Mouse (Mus musculus): ENCODE results near the gene Sox13.
A peak's percentile ranks its signal among the peaks of the same experiment; 100 is the strongest.

The Sox13 gene

GRCm38 (mm10) chr1:133423543-133424480, at the start of gene Sox13:
Gene Sox13, minus strand, starts transcription at chr1:133424377.
- H3K36me3 ChIP-seq (ENCODE audit: insufficient read depth, low read length), result no peaks in the 10 kb centered on the region
- H3K27me3 ChIP-seq (ENCODE audit: insufficient read depth, low read length), result peaks cover 54% of the 10 kb centered on the region
- peaks cover 50% of the 10 kb centered on the region for H3K4me1 ChIP-seq (replicated peaks; ENCODE audit: low read depth, low read length)
- no peaks in the 10 kb centered on the region for H3K9me3 ChIP-seq (ENCODE audit: low read length)
- TF ChIP-seq NANOG (IDR thresholded peaks at IDR 0.05; ENCODE audit: borderline replicate concordance, low read length), result no peak
- no peak for TF ChIP-seq POU5F1 (IDR thresholded peaks at IDR 0.05; ENCODE audit: borderline replicate concordance, low read length)
- no peak for TF ChIP-seq CTCF (conservative IDR thresholded peaks at IDR 0.05; ENCODE audit: low read length)
- H3K4me3 ChIP-seq (replicated peaks; ENCODE audit: low read length), result peak within 1 kb of the TSS; percentile 88

- Histone ChIP-seq H3K36me3 (ENCODE audit: insufficient read depth, low read length) (no peaks in the 10 kb centered on the region), H3K4me3 (replicated peaks; ENCODE audit: low read length) (no peak overlapping the region), H3K4me1 (replicated peaks; ENCODE audit: low read depth, low read length) (peaks cover 19% of the 10 kb centered on the region), H3K9me3 (ENCODE audit: low read length) (peaks cover 7% of the 10 kb centered on the region; the same call in 1 of the 2 replicates), H3K27me3 (ENCODE audit: insufficient read depth, low read length) (peaks cover 7% of the 10 kb centered on the region)
- TF ChIP-seq POU5F1 (IDR thresholded peaks at IDR 0.05; ENCODE audit: borderline replicate concordance, low read length) (no peak), NANOG (IDR thresholded peaks at IDR 0.05; ENCODE audit: borderline replicate concordance, low read length) (no peak), CTCF (conservative IDR thresholded peaks at IDR 0.05; ENCODE audit: low read length) (no peak)
These were observed 47.4 kb upstream of the Sox13 start for GRCm38 (mm10) chr1:133471556-133471955.

- Histone ChIP-seq H3K9me3 (ENCODE audit: low read length) (peaks cover 2% of the 10 kb centered on the region; the same call in 1 of the 2 replicates), H3K4me1 (replicated peaks; ENCODE audit: low read depth, low read length) (peaks cover 21% of the 10 kb centered on the region), H3K4me3 (replicated peaks; ENCODE audit: low read length) (no peak overlapping the region), H3K36me3 (ENCODE audit: insufficient read depth, low read length) (no peaks in the 10 kb centered on the region), H3K27me3 (ENCODE audit: insufficient read depth, low read length) (peaks cover 7% of the 10 kb centered on the region)
- TF ChIP-seq NANOG (IDR thresholded peaks at IDR 0.05; ENCODE audit: borderline replicate concordance, low read length) (no peak), POU5F1 (IDR thresholded peaks at IDR 0.05; ENCODE audit: borderline replicate concordance, low read length) (no peak), CTCF (conservative IDR thresholded peaks at IDR 0.05; ENCODE audit: low read length) (no peak)
These were observed 46.9 kb upstream of the Sox13 start for GRCm38 (mm10) chr1:133471086-133471485.

GRCm38 (mm10) chr1:133470242-133471025, 46.3 kb upstream of the Sox13 start:
- no peak overlapping the region for H3K4me3 ChIP-seq (replicated peaks; ENCODE audit: low read length)
- no peak for TF ChIP-seq POU5F1 (IDR thresholded peaks at IDR 0.05; ENCODE audit: borderline replicate concordance, low read length)
- no peak for TF ChIP-seq NANOG (IDR thresholded peaks at IDR 0.05; ENCODE audit: borderline replicate concordance, low read length)
- TF ChIP-seq CTCF (conservative IDR thresholded peaks at IDR 0.05; ENCODE audit: low read length), result no peak
- no peaks in the 10 kb centered on the region for H3K9me3 ChIP-seq (ENCODE audit: low read length)
- H3K4me1 ChIP-seq (replicated peaks; ENCODE audit: low read depth, low read length), result peaks cover 25% of the 10 kb centered on the region
- no peaks in the 10 kb centered on the region for H3K36me3 ChIP-seq (ENCODE audit: insufficient read depth, low read length)
- peaks cover 7% of the 10 kb centered on the region for H3K27me3 ChIP-seq (ENCODE audit: insufficient read depth, low read length)

- peaks cover 14% of the 10 kb centered on the region for H3K27me3 ChIP-seq (ENCODE audit: insufficient read depth, low read length)
- TF ChIP-seq NANOG (IDR thresholded peaks at IDR 0.05; ENCODE audit: borderline replicate concordance, low read length), result no peak
- no peak for TF ChIP-seq CTCF (conservative IDR thresholded peaks at IDR 0.05; ENCODE audit: low read length)
- TF ChIP-seq POU5F1 (IDR thresholded peaks at IDR 0.05; ENCODE audit: borderline replicate concordance, low read length), result no peak
- no peaks in the 10 kb centered on the region for H3K9me3 ChIP-seq (ENCODE audit: low read length)
- H3K4me3 ChIP-seq (replicated peaks; ENCODE audit: low read length), result no peak overlapping the region
- H3K36me3 ChIP-seq (ENCODE audit: insufficient read depth, low read length), result no peaks in the 10 kb centered on the region
- H3K4me1 ChIP-seq (replicated peaks; ENCODE audit: low read depth, low read length), result peaks cover 19% of the 10 kb centered on the region
These were observed 45.0 kb upstream of the Sox13 start for GRCm38 (mm10) chr1:133469213-133469612.

GRCm38 (mm10) chr1:133468751-133469150, 44.6 kb upstream of the Sox13 start:
- Histone ChIP-seq H3K9me3 (ENCODE audit: low read length) (no peaks in the 10 kb centered on the region), H3K36me3 (ENCODE audit: insufficient read depth, low read length) (no peaks in the 10 kb centered on the region), H3K27me3 (ENCODE audit: insufficient read depth, low read length) (peaks cover 14% of the 10 kb centered on the region), H3K4me3 (replicated peaks; ENCODE audit: low read length) (no peak overlapping the region), H3K4me1 (replicated peaks; ENCODE audit: low read depth, low read length) (peaks cover 15% of the 10 kb centered on the region; the same call in 1 of the 2 replicates)
- TF ChIP-seq NANOG (IDR thresholded peaks at IDR 0.05; ENCODE audit: borderline replicate concordance, low read length) (no peak), POU5F1 (IDR thresholded peaks at IDR 0.05; ENCODE audit: borderline replicate concordance, low read length) (no peak), CTCF (conservative IDR thresholded peaks at IDR 0.05; ENCODE audit: low read length) (no peak)

GRCm38 (mm10) chr1:133467905-133468304, 43.7 kb upstream of the Sox13 start:
- TF ChIP-seq NANOG (IDR thresholded peaks at IDR 0.05; ENCODE audit: borderline replicate concordance, low read length) (no peak), CTCF (conservative IDR thresholded peaks at IDR 0.05; ENCODE audit: low read length) (no peak), POU5F1 (IDR thresholded peaks at IDR 0.05; ENCODE audit: borderline replicate concordance, low read length) (no peak)
- H3K4me1 ChIP-seq (replicated peaks; ENCODE audit: low read depth, low read length), result peaks cover 15% of the 10 kb centered on the region; the same call in 1 of the 2 replicates
- H3K4me3 ChIP-seq (replicated peaks; ENCODE audit: low read length), result no peak overlapping the region

GRCm38 (mm10) chr1:133463138-133463537, 39.0 kb upstream of the Sox13 start:
- H3K9me3 ChIP-seq (ENCODE audit: low read length), result peaks cover 21% of the 10 kb centered on the region
- H3K36me3 ChIP-seq (ENCODE audit: insufficient read depth, low read length), result no peaks in the 10 kb centered on the region
- H3K27me3 ChIP-seq (ENCODE audit: insufficient read depth, low read length), result peaks cover 27% of the 10 kb centered on the region
- TF ChIP-seq CTCF (conservative IDR thresholded peaks at IDR 0.05; ENCODE audit: low read length) (no peak), POU5F1 (IDR thresholded peaks at IDR 0.05; ENCODE audit: borderline replicate concordance, low read length) (no peak), NANOG (IDR thresholded peaks at IDR 0.05; ENCODE audit: borderline replicate concordance, low read length) (no peak)
- 0 out of 2 replicates have a peak, but pooled peaks cover 10% of the 10 kb centered on the region for H3K4me1 ChIP-seq (replicated peaks; ENCODE audit: low read depth, low read length)
- no peak overlapping the region for H3K4me3 ChIP-seq (replicated peaks; ENCODE audit: low read length)

More at GRCm38 (mm10) chr1:133467905-133468304, 43.7 kb upstream of the Sox13 start:
- peaks cover 14% of the 10 kb centered on the region for H3K27me3 ChIP-seq (ENCODE audit: insufficient read depth, low read length)
- H3K9me3 ChIP-seq (ENCODE audit: low read length), result no peaks in the 10 kb centered on the region
- H3K36me3 ChIP-seq (ENCODE audit: insufficient read depth, low read length), result no peaks in the 10 kb centered on the region

All from E14TG2a.4 (cell line).